Mouse (Mus musculus) G1E (cell line): Measurements from ENCODE around the gene Eya4. TPM values are rescaled to one million over a fixed set of nuclear protein-coding genes. Genes with fewer than 3 reads are reported as not detected.

Experiments used
- ATAC-seq: 2 replicates; pipeline ENCODE4 v1.8.0; 2016; ENCODE audit warnings: mild to moderate bottlenecking; ENCODE audit not compliant: insufficient number of reproducible peaks, poor library complexity, low FRiP score, severe bottlenecking; ENCODE audit errors: extremely low read depth
- DNase-seq: peaks from one replicate; pipeline ENCODE4 v3.0.0; 2012; ENCODE audit warnings: low spot score
- H3K27me3 ChIP-seq: 2 replicates; pipeline ENCODE4 v1.6.1; 2012; ENCODE audit warnings: mild to moderate bottlenecking, low read length, inconsistent platforms; ENCODE audit not compliant: insufficient read depth
- H3K36me3 ChIP-seq: replicated peaks from 2 replicates; pipeline ENCODE3; 2012; ENCODE audit warnings: mild to moderate bottlenecking, inconsistent platforms
- H3K4me1 ChIP-seq: 2 replicates; pipeline ENCODE4 v1.6.1; 2012; ENCODE audit warnings: low read depth, low read length, inconsistent platforms, mixed read lengths; ENCODE audit not compliant: insufficient read depth
- H3K4me3 ChIP-seq: 2 replicates; pipeline ENCODE4 v1.5.1; 2012; ENCODE audit warnings: low read depth, mild to moderate bottlenecking, inconsistent platforms, low read length, moderate library complexity, mixed read lengths
- H3K9me3 ChIP-seq: replicated peaks from 2 replicates; pipeline ENCODE4 v1.6.1; 2012; ENCODE audit warnings: inconsistent platforms
- CTCF ChIP-seq: IDR thresholded peaks from 2 replicates; pipeline ENCODE4 v1.5.1; 2012; ENCODE audit warnings: low read depth, low read length, inconsistent platforms, mixed read lengths
- GATA1 ChIP-seq: IDR thresholded peaks from 2 replicates; pipeline ENCODE4 v1.6.1; 2012; ENCODE audit warnings: borderline replicate concordance, low read length, inconsistent platforms, mixed read lengths
- GATA2 ChIP-seq: IDR thresholded peaks from 2 replicates; pipeline ENCODE4 v1.6.1; 2012; ENCODE audit warnings: low read depth, low read length, inconsistent platforms, borderline replicate concordance
- POLR2AphosphoS5 ChIP-seq: IDR thresholded peaks from 2 replicates; pipeline ENCODE4 v1.6.1; 2012; ENCODE audit warnings: low read depth, low read length, inconsistent platforms; ENCODE audit not compliant: insufficient replicate concordance
- TAL1 ChIP-seq: conservative IDR thresholded peaks from 2 replicates; pipeline ENCODE4 v1.6.1; 2012; ENCODE audit warnings: low read depth, low read length, inconsistent platforms, mixed read lengths
- polyA plus RNA-seq: library from polyadenylated mRNA; stranded (reverse); fragments of >175 nt; gene quantifications from 2 replicates; pipeline ENCODE4 v1.2.3, GENCODE M21; 2012
- total RNA-seq, 2 experiments: library from RNA; stranded (forward) in 1 of 2; stranded (reverse) in 1 of 2; fragments of 200-1000 nt in 1 of 2; fragments of >200 nt in 1 of 2; fragmentation: Nextera tagmentation in 1 of 2; gene quantifications; 2 replicates each; pipeline ENCODE4 v1.2.3; 2014 to 2017

Gene Eya4
- total and polyA plus RNA-seq, 3 experiments: 0.27 TPM; not detected in 2

- DNase-seq (no peak), ATAC-seq (no peak)
- H3K36me3 ChIP-seq: no peaks in the 10 kb centered on the region
- H3K4me1 ChIP-seq: no peaks in the 10 kb centered on the region
- H3K27me3 ChIP-seq: no peaks in the 10 kb centered on the region
- H3K9me3 ChIP-seq: no peaks in the 10 kb centered on the region
- H3K4me3 ChIP-seq: no peak overlapping the region
- TF ChIP-seq GATA2 (no peak), GATA1 (no peak), CTCF (no peak), POLR2AphosphoS5 (no peak), TAL1 (no peak)
Measured at GRCm38 (mm10) chr10:23090323-23090722, 260.3 kb downstream of the Eya4 start.

DNA sequence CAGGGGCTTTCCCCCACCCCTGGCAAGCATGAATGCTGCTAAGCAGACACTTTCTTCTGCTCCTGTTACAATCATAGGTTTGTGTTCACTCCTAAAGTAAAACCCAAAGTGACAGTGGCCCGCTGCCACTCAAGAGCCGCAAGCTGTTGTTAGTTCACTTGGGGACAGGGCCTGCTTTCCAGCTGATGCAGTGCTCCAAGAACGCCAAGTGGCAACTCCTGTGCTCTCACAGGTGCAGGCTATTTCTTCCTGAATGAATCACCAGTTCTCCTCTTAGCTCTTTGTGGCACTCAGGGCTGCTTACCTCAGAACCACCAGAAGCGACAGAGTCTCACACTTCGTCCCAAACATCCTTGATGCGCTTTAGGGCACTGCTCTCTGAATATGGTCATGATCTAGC, 261.3 kb downstream of the Eya4 start:
- DNase-seq (no peak), ATAC-seq (no peak)
- no peaks in the 10 kb centered on the region for H3K4me1 ChIP-seq

GRCm38 (mm10) chr10:23088764-23089163, 261.8 kb downstream of the Eya4 start:
- TF ChIP-seq GATA2 (no peak), POLR2AphosphoS5 (no peak), TAL1 (no peak), CTCF (no peak), GATA1 (no peak)
- ATAC-seq (no peak), DNase-seq (no peak)
- H3K9me3 ChIP-seq: no peaks in the 10 kb centered on the region
- no peak overlapping the region for H3K4me3 ChIP-seq
- no peaks in the 10 kb centered on the region for H3K36me3 ChIP-seq
- no peaks in the 10 kb centered on the region for H3K4me1 ChIP-seq
- no peaks in the 10 kb centered on the region for H3K27me3 ChIP-seq

More for the DNA sequence above, 261.3 kb downstream of the Eya4 start:
- no peaks in the 10 kb centered on the region for H3K27me3 ChIP-seq
- no peaks in the 10 kb centered on the region for H3K36me3 ChIP-seq
- no peak overlapping the region for H3K4me3 ChIP-seq
- no peaks in the 10 kb centered on the region for H3K9me3 ChIP-seq
- TF ChIP-seq GATA1: no peak
- TF ChIP-seq CTCF: no peak
- no peak for TF ChIP-seq POLR2AphosphoS5
- no peak for TF ChIP-seq GATA2
- TF ChIP-seq TAL1: no peak

DNA sequence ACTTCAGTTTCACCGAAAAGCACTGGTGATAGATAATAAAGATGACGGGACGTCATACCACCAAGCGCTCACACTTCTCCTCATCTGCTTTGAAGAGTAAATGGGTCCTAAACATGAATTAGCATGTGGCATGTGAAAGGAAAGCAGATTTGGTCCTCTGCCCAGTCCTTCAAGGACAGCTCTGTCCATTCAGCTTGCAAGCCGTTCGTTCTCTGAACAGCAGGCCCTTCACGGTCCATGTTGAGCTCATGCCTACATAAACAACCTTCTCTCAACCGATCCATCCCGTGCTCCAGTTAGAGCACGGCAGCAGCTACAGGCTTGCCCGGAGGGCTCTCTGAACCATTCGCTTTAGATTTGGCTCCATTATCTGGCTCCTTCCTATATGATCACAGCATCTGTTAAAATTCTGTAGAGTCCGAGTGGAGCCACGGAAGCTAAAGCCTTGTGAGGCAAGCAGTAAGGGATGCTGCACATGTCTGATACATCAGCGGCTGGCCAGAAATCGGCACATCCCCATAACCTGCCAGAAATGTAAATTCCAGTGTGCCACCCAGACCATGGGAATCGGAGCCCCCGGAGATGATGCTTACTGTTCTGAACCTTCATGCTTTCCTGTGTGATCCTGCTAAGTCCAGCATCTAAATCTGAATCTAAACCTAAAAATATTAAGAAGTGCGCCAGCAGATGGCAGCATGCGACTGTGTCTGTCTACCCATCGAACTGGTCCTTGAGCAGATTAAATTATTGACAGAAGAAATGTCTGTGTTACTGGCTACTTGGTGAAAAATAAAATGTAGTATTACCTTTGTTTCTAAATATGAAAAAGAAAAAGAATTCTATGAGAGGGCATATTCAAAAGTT, 264.0 kb downstream of the Eya4 start:
- no peaks in the 10 kb centered on the region for H3K27me3 ChIP-seq
- no peaks in the 10 kb centered on the region for H3K36me3 ChIP-seq
- ATAC-seq: no peak
- no peak for TF ChIP-seq GATA2
- TF ChIP-seq TAL1: no peak
- no peak for TF ChIP-seq CTCF
- no peak for TF ChIP-seq POLR2AphosphoS5
- TF ChIP-seq GATA1: no peak
- H3K4me3 ChIP-seq: no peak overlapping the region
- H3K9me3 ChIP-seq: no peaks in the 10 kb centered on the region
- H3K4me1 ChIP-seq: no peaks in the 10 kb centered on the region
- no peak for DNase-seq

DNA sequence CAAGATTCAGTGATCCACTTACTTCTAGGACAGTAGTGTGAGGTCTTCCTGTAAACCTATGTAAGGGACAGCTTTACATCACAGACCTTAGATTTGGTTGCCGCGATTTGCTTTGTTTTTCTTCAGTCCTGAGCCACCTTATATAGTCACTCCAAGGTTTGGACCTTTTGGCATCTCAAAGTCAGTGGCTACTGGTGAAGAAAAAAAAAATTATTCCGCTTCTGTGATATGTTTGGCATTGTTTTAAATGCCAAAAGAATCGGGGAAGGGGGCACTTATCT, 269.1 kb downstream of the Eya4 start:
- no peak for DNase-seq

GRCm38 (mm10) chr10:23080749-23081547, 269.6 kb downstream of the Eya4 start:
- H3K9me3 ChIP-seq: no peaks in the 10 kb centered on the region
- TF ChIP-seq GATA1 (no peak), CTCF (peak; percentile 88)
- H3K4me3 ChIP-seq: no peak overlapping the region
- no peaks in the 10 kb centered on the region for H3K27me3 ChIP-seq
- no peaks in the 10 kb centered on the region for H3K36me3 ChIP-seq
- no peaks in the 10 kb centered on the region for H3K4me1 ChIP-seq
- ATAC-seq: no peak
- DNase-seq: peak; percentile 2

More for the DNA sequence above, 269.1 kb downstream of the Eya4 start:
- H3K27me3 ChIP-seq: no peaks in the 10 kb centered on the region
- no peaks in the 10 kb centered on the region for H3K4me1 ChIP-seq
- no peak overlapping the region for H3K4me3 ChIP-seq
- ATAC-seq: no peak
- no peaks in the 10 kb centered on the region for H3K9me3 ChIP-seq
- H3K36me3 ChIP-seq: no peaks in the 10 kb centered on the region
- TF ChIP-seq CTCF (no peak), GATA1 (no peak), POLR2AphosphoS5 (no peak), GATA2 (no peak), TAL1 (no peak)
